Mouse (Mus musculus) frontal cortex, postnatal 10 days (tissue): ENCODE measurements at regions not wholly inside any gene's neighbourhood (a gene's known extent, or its start where the extent isn't known, plus 50 kb on each side); places are given as distances from the start of the nearest gene placed in this dataset.

ENCODE experiments used
- DNase-seq, 2 experiments: peaks; one replicate each; pipeline ENCODE4 v3.0.0; 2022; ENCODE audit warnings: low spot score in 2 of 2, mixed read lengths in 1 of 2

GRCm38 (mm10) chr4:71226653-71227052, 531.1 kb downstream of the Gm11232 start:
- DNase-seq, result no peak

GRCm38 (mm10) chr4:71218060-71218459, 539.7 kb downstream of the Gm11232 start:
- DNase-seq, result no peak

- DNase-seq, result no peak
Measured at GRCm38 (mm10) chr4:71187801-71188200, 570.0 kb downstream of the Gm11232 start.

GRCm38 (mm10) chr4:71177661-71178060, 580.1 kb downstream of the Gm11232 start:
- no peak for DNase-seq

GRCm38 (mm10) chr4:71165802-71166201, 592.0 kb downstream of the Gm11232 start:
- DNase-seq, result no peak

GRCm38 (mm10) chr4:71131670-71132317, 597.0 kb upstream of the Megf9 start:
- DNase-seq, result no peak

- DNase-seq, result no peak
Measured at GRCm38 (mm10) chr4:71130946-71131669, 596.3 kb upstream of the Megf9 start.

GRCm38 (mm10) chr4:71129306-71129705, 594.5 kb upstream of the Megf9 start:
- no peak for DNase-seq
